Mouse (Mus musculus) left cerebral cortex, postnatal 4 days (tissue): ENCODE data around the gene Zbed3. TPM values are rescaled to one million over a fixed set of nuclear protein-coding genes. Genes with fewer than 3 reads are reported as not detected.
"Not testable (repeated sequence)": the region's sequence is repeated elsewhere in the genome, so short reads cannot be mapped to it uniquely, and the experiment has no call there.

Source experiments
- DNase-seq: peaks from one replicate; pipeline ENCODE4 v3.0.0-alpha.2; 2022
- intact Hi-C: fragments of 180-260 bp; cut with DNase I; formaldehyde crosslinking; loops from one replicate; pipeline ENCODE4 v1.15.1; 2025
- total RNA-seq, 2 experiments: library from RNA; stranded (reverse); gene quantifications; 2 replicates each; pipeline ENCODE4 v1.2.3; 2021

Zbed3 gene
- total RNA-seq, 2 experiments from 2014 or later = 17.4 to 20.0 TPM

- intact Hi-C loops = no loop called here
- no peak for DNase-seq
Measured at GRCm38 (mm10) chr13:95328767-95329166, 5.4 kb downstream of the Zbed3 start.

- intact Hi-C loops = no loop called here
- DNase-seq = no peak
Measured at GRCm38 (mm10) chr13:95330507-95330906, 7.1 kb downstream of the Zbed3 start.

GRCm38 (mm10) chr13:95332086-95332899 is 8.9 kb downstream of the Zbed3 start:
- DNase-seq = no peak
- intact Hi-C loops = no loop called here

- intact Hi-C loops = no loop called here
- peak; percentile 75 for DNase-seq
Measured at GRCm38 (mm10) chr13:95336122-95336677, 12.8 kb downstream of the Zbed3 start.

GRCm38 (mm10) chr13:95343470-95343869 is 20.1 kb downstream of the Zbed3 start:
- intact Hi-C loops = loop anchor here (10.0 kb wide), 1 partner anchor 329 kb away; no protein-coding TSS in a partner anchor
- DNase-seq = no peak

GRCm38 (mm10) chr13:95345869-95346268 is 22.5 kb downstream of the Zbed3 start:
- intact Hi-C loops = loop anchor here (10.0 kb wide), 1 partner anchor 331 kb away; no protein-coding TSS in a partner anchor
- DNase-seq = no peak

GRCm38 (mm10) chr13:95347018-95347696 is 23.7 kb downstream of the Zbed3 start:
- intact Hi-C loops = loop anchor here (10.0 kb wide), 1 partner anchor 332 kb away; no protein-coding TSS in a partner anchor
- DNase-seq = peak; percentile 86

GRCm38 (mm10) chr13:95348476-95348875 is 25.1 kb downstream of the Zbed3 start:
- no peak for DNase-seq
- intact Hi-C loops = loop anchor here (10.0 kb wide), 1 partner anchor 334 kb away; no protein-coding TSS in a partner anchor

GRCm38 (mm10) chr13:95358223-95358622 is 34.8 kb downstream of the Zbed3 start:
- intact Hi-C loops = no loop called here
- DNase-seq = no peak

- intact Hi-C loops = no loop called here
- DNase-seq = no peak
Measured at GRCm38 (mm10) chr13:95363440-95363839, 40.0 kb downstream of the Zbed3 start.

GRCm38 (mm10) chr13:95366356-95366755 is 42.9 kb downstream of the Zbed3 start:
- intact Hi-C loops = no loop called here
- no peak for DNase-seq

- intact Hi-C loops = no loop called here
- DNase-seq = peak; percentile 87
Measured at GRCm38 (mm10) chr13:95374701-95375553, 51.5 kb downstream of the Zbed3 start, which contains the start of gene Aggf1. TSS of gene Aggf1 (minus strand) at chr13:95375352.

- intact Hi-C loops = no loop called here
Measured at GRCm38 (mm10) chr13:95375554-95375914, 52.1 kb downstream of the Zbed3 start.

GRCm38 (mm10) chr13:95376689-95377289 is 53.4 kb downstream of the Zbed3 start:
- DNase-seq, intact Hi-C loops: not testable (repeated sequence)

More at GRCm38 (mm10) chr13:95375554-95375914, 52.1 kb downstream of the Zbed3 start:
- DNase-seq = no peak

- intact Hi-C loops = no loop called here
- no peak for DNase-seq
Measured at GRCm38 (mm10) chr13:95378696-95379095, 55.3 kb downstream of the Zbed3 start.

GRCm38 (mm10) chr13:95382418-95382817 is 59.0 kb downstream of the Zbed3 start:
- intact Hi-C loops = no loop called here

More at GRCm38 (mm10) chr13:95382418-95382817, 59.0 kb downstream of the Zbed3 start:
- no peak for DNase-seq
